Mouse (Mus musculus) lung, postnatal 0 days (tissue): Measurements from ENCODE around the gene Gm20388. TPM values are rescaled to one million over a fixed set of nuclear protein-coding genes. Genes with fewer than 3 reads are reported as not detected.

Experiments
- ATAC-seq: fragments of 200-750 bp; cut with Nextera tagmentation; 2 replicates; pipeline ENCODE4 v1.8.0; 2017; ENCODE audit warnings: moderate library complexity
- DNase-seq: peaks from one replicate; pipeline ENCODE4 v3.0.0-alpha.2; 2016; ENCODE audit warnings: low spot score
- H3K27ac ChIP-seq: fragments of 300-500 bp; sonication (generic); 2 replicates; pipeline ENCODE4 v1.5.1; 2014; ENCODE audit warnings: antibody characterized with exemption, mild to moderate bottlenecking, low read length, mixed read lengths
- H3K27me3 ChIP-seq: fragments of 300-500 bp; sonication (generic); replicated peaks from 2 replicates; pipeline ENCODE4 v1.6.1; 2014; ENCODE audit warnings: low read length, mixed read lengths; ENCODE audit not compliant: insufficient read depth
- H3K36me3 ChIP-seq: fragments of 300-500 bp; sonication (generic); 2 replicates; pipeline ENCODE4 v1.6.1; 2014; ENCODE audit warnings: low read length, mixed read lengths; ENCODE audit not compliant: insufficient read depth
- H3K4me1 ChIP-seq: fragments of 300-500 bp; sonication (generic); 2 replicates; pipeline ENCODE4 v1.6.1; 2014; ENCODE audit warnings: antibody characterized with exemption, low read depth, low read length, mixed read lengths; ENCODE audit not compliant: insufficient read depth
- H3K4me2 ChIP-seq: fragments of 300-500 bp; sonication (generic); replicated peaks from 2 replicates; pipeline ENCODE4 v1.6.1; 2014; ENCODE audit warnings: low read depth, mild to moderate bottlenecking, low read length, moderate library complexity, mixed read lengths
- H3K4me3 ChIP-seq: fragments of 300-500 bp; sonication (generic); 2 replicates; pipeline ENCODE4 v1.5.1; 2014; ENCODE audit warnings: low read depth, low read length
- H3K9ac ChIP-seq: fragments of 300-500 bp; sonication (generic); replicated peaks from 2 replicates; pipeline ENCODE4 v1.6.1; 2014; ENCODE audit warnings: low read depth, mild to moderate bottlenecking
- H3K9me3 ChIP-seq: fragments of 300-500 bp; sonication (generic); 2 replicates; pipeline ENCODE4 v1.6.1; 2016; ENCODE audit warnings: low read length, mixed read lengths
- CTCF ChIP-seq: IDR thresholded peaks from 2 replicates; pipeline ENCODE4 v1.5.1; 2016; ENCODE audit warnings: antibody characterized with exemption, mild to moderate bottlenecking
- EP300 ChIP-seq: IDR thresholded peaks from 2 replicates; pipeline ENCODE4 v1.6.1; 2016; ENCODE audit warnings: antibody characterized with exemption, mild to moderate bottlenecking, control low read depth
- WGBS: fragments of 180-500 bp; shearing (Covaris S2); extraction: QIAGEN DNeasy Blood & Tissue Kit; methylation state at CpG from one replicate; pipeline ENCODE4 v1.1.7; 2014; 5-methylcytosine and 5-hydroxymethylcytosine counted together
- polyA plus RNA-seq: library from polyadenylated mRNA; unstranded; fragments of >200 nt; fragmentation: Nextera tagmentation; extraction: Ambion mirVana; gene quantifications from 2 replicates; pipeline ENCODE4 v1.2.1, GENCODE M21; 2015

The Gm20388 gene
- polyA plus RNA-seq, 1 experiment from 2014 or later: not detected

- ATAC-seq (no peak), DNase-seq (no peak)
- 56% methylated on average over 10 of the region's 10 CpGs for WGBS
- no peak overlapping the region for H3K27ac ChIP-seq
- no peak overlapping the region for H3K9ac ChIP-seq
- no peaks in the 10 kb centered on the region for H3K9me3 ChIP-seq
- H3K4me3 ChIP-seq: no peak overlapping the region
- no peak for TF ChIP-seq CTCF
- no peak for TF ChIP-seq EP300
- no peaks in the 10 kb centered on the region for H3K36me3 ChIP-seq
- H3K4me1 ChIP-seq: peaks cover 8% of the 10 kb centered on the region; the same call in 1 of the 2 replicates
- H3K4me2 ChIP-seq: no peak overlapping the region
- no peaks in the 10 kb centered on the region for H3K27me3 ChIP-seq
Observed at GRCm38 (mm10) chr8:121354844-121355243, 1444.2 kb downstream of the Gm20388 start.

- no peak for DNase-seq
- H3K9ac ChIP-seq: no peak overlapping the region
- no peaks in the 10 kb centered on the region for H3K36me3 ChIP-seq
- H3K27ac ChIP-seq: no peak overlapping the region
- 87% methylated on average over 4 of the region's 4 CpGs for WGBS
- peaks cover 8% of the 10 kb centered on the region; the same call in 1 of the 2 replicates for H3K4me1 ChIP-seq
- no peak overlapping the region for H3K4me3 ChIP-seq
- H3K4me2 ChIP-seq: no peak overlapping the region
- H3K9me3 ChIP-seq: no peaks in the 10 kb centered on the region
- no peak for ATAC-seq
- TF ChIP-seq EP300 (no peak), CTCF (no peak)
- no peaks in the 10 kb centered on the region for H3K27me3 ChIP-seq
Observed at GRCm38 (mm10) chr8:121357451-121357850, 1446.8 kb downstream of the Gm20388 start.

DNA sequence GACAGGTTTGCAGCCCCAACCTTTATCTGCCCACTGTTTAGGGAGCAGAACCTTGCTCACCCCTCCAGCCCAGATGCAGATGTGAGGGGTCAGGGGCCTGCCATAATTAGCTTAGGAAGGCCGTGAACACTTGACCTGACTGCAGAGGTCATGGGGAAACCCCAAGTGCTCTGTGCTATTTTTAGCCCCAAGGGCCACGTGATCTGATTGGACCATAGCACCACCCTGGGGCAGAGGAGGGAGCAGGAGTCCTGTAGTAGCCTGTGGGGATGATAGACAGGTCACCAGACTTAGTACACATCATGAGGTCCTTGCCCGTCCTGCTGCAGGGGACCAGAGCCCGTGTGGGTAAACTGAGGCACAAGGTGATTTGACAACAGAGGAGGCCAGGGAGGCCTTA is 1448.0 kb downstream of the Gm20388 start:
- Histone ChIP-seq H3K9me3 (no peaks in the 10 kb centered on the region), H3K4me2 (no peak overlapping the region), H3K27ac (no peak overlapping the region), H3K27me3 (no peaks in the 10 kb centered on the region), H3K36me3 (no peaks in the 10 kb centered on the region), H3K9ac (no peak overlapping the region), H3K4me1 (peaks cover 8% of the 10 kb centered on the region; the same call in 1 of the 2 replicates), H3K4me3 (no peak overlapping the region)
- TF ChIP-seq EP300 (no peak), CTCF (no peak)
- DNase-seq (no peak), ATAC-seq (no peak)
- 69% methylated on average over 4 of the region's 4 CpGs for WGBS

- DNase-seq (peak; percentile 46), ATAC-seq (peak; percentile 74)
Observed at GRCm38 (mm10) chr8:121359131-121359981, 1448.7 kb downstream of the Gm20388 start.

GRCm38 (mm10) chr8:121360001-121360400 is 1449.4 kb downstream of the Gm20388 start:
- WGBS: 47% methylated on average over 6 of the region's 6 CpGs
- TF ChIP-seq EP300 (no peak), CTCF (no peak)
- no peak for DNase-seq
- peaks cover 8% of the 10 kb centered on the region; the same call in 1 of the 2 replicates for H3K4me1 ChIP-seq
- H3K27me3 ChIP-seq: no peaks in the 10 kb centered on the region
- no peak overlapping the region for H3K4me2 ChIP-seq
- H3K9ac ChIP-seq: no peak overlapping the region
- no peak overlapping the region for H3K27ac ChIP-seq
- H3K4me3 ChIP-seq: no peak overlapping the region
- ATAC-seq: peak; percentile 20; the same call in 1 of the 2 replicates
- no peaks in the 10 kb centered on the region for H3K36me3 ChIP-seq
- H3K9me3 ChIP-seq: no peaks in the 10 kb centered on the region

More at GRCm38 (mm10) chr8:121359131-121359981, 1448.7 kb downstream of the Gm20388 start:
- Histone ChIP-seq H3K4me2 (no peak overlapping the region), H3K27me3 (no peaks in the 10 kb centered on the region), H3K27ac (no peak overlapping the region), H3K4me3 (no peak overlapping the region), H3K9ac (no peak overlapping the region), H3K36me3 (no peaks in the 10 kb centered on the region), H3K9me3 (no peaks in the 10 kb centered on the region), H3K4me1 (peaks cover 8% of the 10 kb centered on the region; the same call in 1 of the 2 replicates)
- WGBS: 18% methylated on average over 18 of the region's 20 CpGs
- TF ChIP-seq EP300: no peak
- TF ChIP-seq CTCF: no peak

DNA sequence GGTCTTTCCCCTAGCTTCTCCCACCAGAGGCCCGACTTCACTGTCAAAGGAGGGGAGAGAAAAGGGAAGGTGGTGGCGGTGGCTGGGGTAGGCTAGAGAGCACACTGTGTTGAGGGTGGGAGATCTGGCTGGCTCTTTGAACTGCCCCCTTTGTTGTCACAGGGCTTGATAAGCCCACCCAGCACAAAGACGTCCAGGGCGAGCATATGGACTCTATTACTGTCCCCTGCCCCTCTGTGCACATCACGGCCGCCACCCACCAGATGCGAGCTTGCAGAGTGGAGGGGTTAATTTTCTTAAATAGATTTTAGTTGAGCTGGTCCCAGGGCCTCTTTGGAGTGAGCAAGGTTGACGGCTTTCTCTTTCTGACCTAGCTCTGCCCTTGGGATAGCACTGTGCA is 1450.5 kb downstream of the Gm20388 start:
- no peak for DNase-seq
- WGBS: 77% methylated on average over 8 of the region's 8 CpGs
- Histone ChIP-seq H3K27me3 (no peaks in the 10 kb centered on the region), H3K9me3 (no peaks in the 10 kb centered on the region), H3K36me3 (no peaks in the 10 kb centered on the region), H3K4me1 (peaks cover 8% of the 10 kb centered on the region; the same call in 1 of the 2 replicates), H3K4me3 (no peak overlapping the region), H3K9ac (no peak overlapping the region), H3K27ac (no peak overlapping the region), H3K4me2 (no peak overlapping the region)
- TF ChIP-seq EP300 (no peak), CTCF (no peak)
- no peak for ATAC-seq
